Mouse (Mus musculus): ENCODE measurements around the gene Fignl2. TPM values are rescaled to one million over a fixed set of nuclear protein-coding genes. Genes with fewer than 3 reads are reported as not detected.
A peak's percentile ranks its signal among the peaks of the same experiment; 100 is the strongest.

The Fignl2 gene
- polyA plus RNA-seq, 1 experiment from 2014 or later, result not detected

GRCm38 (mm10) chr15:101051869-101052268 lies 26.5 kb downstream of the Fignl2 start:
- Histone ChIP-seq H3K9me3 (replicated peaks; ENCODE audit: control insufficient read depth, low read length) (no peaks in the 10 kb centered on the region), H3K9ac (ENCODE audit: low read length) (no peak overlapping the region), H3K4me3 (ENCODE audit: low read depth, low read length) (no peak overlapping the region), H3K27ac (ENCODE audit: low read depth, low read length) (no peak overlapping the region), H3K4me2 (ENCODE audit: low read length) (no peak overlapping the region), H3K36me3 (ENCODE audit: control insufficient read depth, insufficient read depth, low read length) (no peaks in the 10 kb centered on the region), H3K27me3 (replicated peaks; ENCODE audit: control insufficient read depth, insufficient read depth, low read length) (peaks cover 61% of the 10 kb centered on the region), H3K4me1 (ENCODE audit: control insufficient read depth, insufficient read depth, low read length) (peaks cover 4% of the 10 kb centered on the region)
- WGBS, result 53% methylated on average over 10 of the region's 10 CpGs
- no peak for DNase-seq (ENCODE audit: low spot score)
- no peak for ATAC-seq

DNA sequence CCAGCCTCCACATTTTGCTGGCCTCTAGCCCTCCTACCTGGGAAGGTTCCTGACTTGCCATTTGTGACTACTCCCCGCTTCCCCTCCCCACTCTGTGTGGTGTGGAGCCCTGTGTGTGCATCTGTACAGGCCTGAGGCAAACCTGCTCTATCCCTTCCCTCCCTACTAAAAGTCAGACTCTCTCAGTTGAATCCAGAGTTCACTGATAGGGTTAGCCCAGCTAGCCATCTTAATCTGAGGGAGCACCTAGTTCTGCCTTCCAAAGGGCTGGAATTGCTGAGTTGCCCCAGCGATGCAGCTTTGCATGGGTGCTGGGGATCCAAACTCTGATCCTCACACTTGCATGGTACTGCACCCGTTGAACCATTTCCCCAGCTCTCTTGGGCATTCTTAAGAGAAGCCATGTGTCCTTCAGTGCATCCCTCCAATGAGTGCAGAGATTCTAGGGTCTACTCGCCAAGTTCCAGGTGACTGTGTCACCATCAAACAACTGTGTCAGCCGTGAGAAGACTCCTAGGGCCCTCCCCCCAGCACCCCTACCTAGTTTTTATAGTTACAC lies 29.9 kb downstream of the Fignl2 start:
- Histone ChIP-seq H3K4me2 (ENCODE audit: low read length) (no peak overlapping the region), H3K36me3 (ENCODE audit: control insufficient read depth, insufficient read depth, low read length) (no peaks in the 10 kb centered on the region), H3K4me3 (ENCODE audit: low read depth, low read length) (no peak overlapping the region), H3K27ac (ENCODE audit: low read depth, low read length) (no peak overlapping the region), H3K27me3 (replicated peaks; ENCODE audit: control insufficient read depth, insufficient read depth, low read length) (peaks cover 72% of the 10 kb centered on the region), H3K9me3 (replicated peaks; ENCODE audit: control insufficient read depth, low read length) (no peaks in the 10 kb centered on the region), H3K4me1 (ENCODE audit: control insufficient read depth, insufficient read depth, low read length) (peaks cover 8% of the 10 kb centered on the region), H3K9ac (ENCODE audit: low read length) (no peak overlapping the region)
- WGBS, result 52% methylated on average over 5 of the region's 5 CpGs
- ATAC-seq (no peak), DNase-seq (ENCODE audit: low spot score) (no peak)

DNA sequence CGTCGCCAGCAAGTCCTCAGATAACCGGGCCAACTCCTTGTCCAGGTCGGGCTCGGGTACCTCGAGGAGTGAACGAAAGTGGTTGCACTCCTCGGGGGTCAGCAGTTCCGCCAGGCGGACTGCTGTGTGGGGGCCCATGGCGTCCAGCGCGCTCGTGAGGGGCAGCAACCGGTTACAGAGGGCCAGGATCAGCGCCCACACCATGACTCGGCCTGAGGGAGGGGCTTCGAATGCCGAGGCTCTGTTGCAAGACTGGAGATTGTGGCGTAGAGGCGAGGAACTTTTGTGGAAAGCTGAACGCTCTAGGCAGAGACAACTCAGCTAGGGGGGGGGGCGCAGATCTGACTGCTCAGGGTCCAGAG lies 31.2 kb downstream of the Fignl2 start, which contains the start of gene Gm47841:
Gene Gm47841, minus strand, starts transcription at position 204 of the 362 bp plus-strand sequence.
- Histone ChIP-seq H3K4me2 (ENCODE audit: low read length) (peak within 1 kb of the TSS; percentile 98), H3K27ac (ENCODE audit: low read depth, low read length) (no peak within 1 kb of the TSS), H3K4me1 (ENCODE audit: control insufficient read depth, insufficient read depth, low read length) (peaks cover 8% of the 10 kb centered on the region), H3K27me3 (replicated peaks; ENCODE audit: control insufficient read depth, insufficient read depth, low read length) (peaks cover 60% of the 10 kb centered on the region), H3K9ac (ENCODE audit: low read length) (peak within 1 kb of the TSS; percentile 60), H3K36me3 (ENCODE audit: control insufficient read depth, insufficient read depth, low read length) (no peaks in the 10 kb centered on the region), H3K9me3 (replicated peaks; ENCODE audit: control insufficient read depth, low read length) (no peaks in the 10 kb centered on the region), H3K4me3 (ENCODE audit: low read depth, low read length) (peak within 1 kb of the TSS; percentile 45)
- ATAC-seq (no peak), DNase-seq (ENCODE audit: low spot score) (no peak)
- under 1% methylated on average over 22 of the region's 23 CpGs for WGBS

DNA sequence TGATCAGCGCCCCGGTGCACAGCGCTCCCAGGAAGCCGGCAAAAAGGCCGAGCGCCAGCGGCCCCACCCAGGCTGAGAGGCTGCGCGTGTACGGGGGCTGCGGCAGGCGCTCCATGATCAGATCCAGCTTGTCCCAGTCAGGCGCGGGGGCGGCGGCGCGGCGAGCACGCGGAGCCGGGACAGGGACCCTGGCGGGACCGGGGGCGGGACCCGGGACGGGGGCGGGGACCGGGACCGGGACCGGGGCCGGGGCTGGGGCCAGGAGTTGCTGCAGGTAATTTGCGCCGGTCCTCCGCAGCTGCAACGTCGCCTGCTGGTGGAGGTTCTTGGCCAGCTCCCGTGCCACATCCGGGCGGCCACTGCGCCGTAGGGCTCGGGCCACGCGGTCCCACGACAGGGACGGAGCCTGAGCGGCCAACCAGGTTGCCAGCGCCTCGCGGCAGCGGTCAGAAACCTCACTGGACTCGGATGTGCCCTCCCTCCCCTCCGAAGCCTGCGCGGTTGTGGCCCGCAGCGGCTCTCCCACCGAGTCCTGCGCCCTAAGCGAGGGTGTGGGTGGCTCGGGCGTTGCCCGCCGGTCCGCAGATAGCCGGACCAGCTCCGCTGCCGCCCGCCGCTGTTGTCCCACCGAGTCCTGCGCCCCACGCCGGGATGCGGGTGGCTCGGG lies 31.7 kb downstream of the Fignl2 start:
- WGBS, result 1% methylated on average over 47 of the region's 77 CpGs
- ATAC-seq, result peak; percentile 60

GRCm38 (mm10) chr15:101046039-101046526 lies 32.3 kb downstream of the Fignl2 start:
- peak; percentile 28 for ATAC-seq
- Histone ChIP-seq H3K36me3 (ENCODE audit: control insufficient read depth, insufficient read depth, low read length) (no peaks in the 10 kb centered on the region), H3K4me1 (ENCODE audit: control insufficient read depth, insufficient read depth, low read length) (peaks cover 8% of the 10 kb centered on the region), H3K9me3 (replicated peaks; ENCODE audit: control insufficient read depth, low read length) (no peaks in the 10 kb centered on the region), H3K9ac (ENCODE audit: low read length) (peak overlapping the region; percentile 60), H3K27ac (ENCODE audit: low read depth, low read length) (no peak overlapping the region), H3K4me3 (ENCODE audit: low read depth, low read length) (peak overlapping the region; percentile 45), H3K27me3 (replicated peaks; ENCODE audit: control insufficient read depth, insufficient read depth, low read length) (peaks cover 54% of the 10 kb centered on the region), H3K4me2 (ENCODE audit: low read length) (peak overlapping the region; percentile 98)
- WGBS, result 2% methylated on average over 43 of the region's 43 CpGs
- DNase-seq (ENCODE audit: low spot score), result no peak

More for the DNA sequence above, 31.7 kb downstream of the Fignl2 start:
- DNase-seq (ENCODE audit: low spot score), result no peak
- Histone ChIP-seq H3K4me2 (ENCODE audit: low read length) (peak overlapping the region; percentile 98), H3K27me3 (replicated peaks; ENCODE audit: control insufficient read depth, insufficient read depth, low read length) (peaks cover 55% of the 10 kb centered on the region), H3K36me3 (ENCODE audit: control insufficient read depth, insufficient read depth, low read length) (no peaks in the 10 kb centered on the region), H3K27ac (ENCODE audit: low read depth, low read length) (no peak overlapping the region), H3K4me3 (ENCODE audit: low read depth, low read length) (peak overlapping the region; percentile 45), H3K9me3 (replicated peaks; ENCODE audit: control insufficient read depth, low read length) (no peaks in the 10 kb centered on the region), H3K4me1 (ENCODE audit: control insufficient read depth, insufficient read depth, low read length) (peaks cover 8% of the 10 kb centered on the region), H3K9ac (ENCODE audit: low read length) (peak overlapping the region; percentile 60)

GRCm38 (mm10) chr15:101044531-101044930 lies 33.8 kb downstream of the Fignl2 start:
- H3K4me3 ChIP-seq (ENCODE audit: low read depth, low read length), result no peak overlapping the region
- H3K9ac ChIP-seq (ENCODE audit: low read length), result no peak overlapping the region
- 62% methylated on average over 6 of the region's 6 CpGs for WGBS
- peaks cover 53% of the 10 kb centered on the region for H3K27me3 ChIP-seq (replicated peaks; ENCODE audit: control insufficient read depth, insufficient read depth, low read length)
- H3K9me3 ChIP-seq (replicated peaks; ENCODE audit: control insufficient read depth, low read length), result no peaks in the 10 kb centered on the region
- peaks cover 8% of the 10 kb centered on the region for H3K4me1 ChIP-seq (ENCODE audit: control insufficient read depth, insufficient read depth, low read length)
- DNase-seq (ENCODE audit: low spot score), result no peak
- no peak for ATAC-seq
- peaks cover 8% of the 10 kb centered on the region for H3K36me3 ChIP-seq (ENCODE audit: control insufficient read depth, insufficient read depth, low read length)
- H3K4me2 ChIP-seq (ENCODE audit: low read length), result no peak overlapping the region
- no peak overlapping the region for H3K27ac ChIP-seq (ENCODE audit: low read depth, low read length)

- Histone ChIP-seq H3K9ac (ENCODE audit: low read length) (no peak overlapping the region), H3K36me3 (ENCODE audit: control insufficient read depth, insufficient read depth, low read length) (peaks cover 11% of the 10 kb centered on the region), H3K27me3 (replicated peaks; ENCODE audit: control insufficient read depth, insufficient read depth, low read length) (peaks cover 38% of the 10 kb centered on the region), H3K4me2 (ENCODE audit: low read length) (no peak overlapping the region), H3K4me1 (ENCODE audit: control insufficient read depth, insufficient read depth, low read length) (peaks cover 8% of the 10 kb centered on the region), H3K27ac (ENCODE audit: low read depth, low read length) (no peak overlapping the region), H3K9me3 (replicated peaks; ENCODE audit: control insufficient read depth, low read length) (no peaks in the 10 kb centered on the region), H3K4me3 (ENCODE audit: low read depth, low read length) (no peak overlapping the region)
- DNase-seq (ENCODE audit: low spot score) (peak; percentile 70), ATAC-seq (no peak)
- 28% methylated on average over 6 of the region's 6 CpGs for WGBS
These were observed 35.8 kb downstream of the Fignl2 start for GRCm38 (mm10) chr15:101042613-101043012.

DNA sequence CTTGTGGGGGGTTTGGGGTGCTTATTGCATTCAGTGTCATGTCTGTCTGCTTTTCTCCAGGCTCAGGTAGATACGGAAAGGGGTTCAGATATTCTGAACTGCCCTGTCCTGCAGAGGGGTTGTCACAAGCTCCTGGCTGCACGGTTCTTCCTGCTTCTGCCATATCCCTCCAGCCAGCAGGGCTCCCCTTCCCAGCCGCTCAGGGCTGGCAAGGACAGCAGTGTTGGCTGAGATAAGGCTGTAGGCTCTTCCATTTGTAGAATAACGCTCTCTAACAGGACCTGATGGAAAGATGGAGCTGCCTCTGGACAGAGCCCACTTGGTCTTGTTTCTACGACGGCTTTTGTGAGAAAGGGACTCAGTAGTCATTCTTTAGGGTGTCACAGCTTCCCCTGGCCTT lies 36.4 kb downstream of the Fignl2 start:
- WGBS, result 76% methylated on average over 6 of the region's 6 CpGs
- Histone ChIP-seq H3K9ac (ENCODE audit: low read length) (no peak overlapping the region), H3K27ac (ENCODE audit: low read depth, low read length) (no peak overlapping the region), H3K4me1 (ENCODE audit: control insufficient read depth, insufficient read depth, low read length) (peaks cover 5% of the 10 kb centered on the region), H3K9me3 (replicated peaks; ENCODE audit: control insufficient read depth, low read length) (no peaks in the 10 kb centered on the region), H3K36me3 (ENCODE audit: control insufficient read depth, insufficient read depth, low read length) (peaks cover 12% of the 10 kb centered on the region), H3K4me2 (ENCODE audit: low read length) (no peak overlapping the region), H3K27me3 (replicated peaks; ENCODE audit: control insufficient read depth, insufficient read depth, low read length) (peaks cover 32% of the 10 kb centered on the region), H3K4me3 (ENCODE audit: low read depth, low read length) (no peak overlapping the region)
- DNase-seq (ENCODE audit: low spot score), result no peak
- ATAC-seq, result no peak

DNA sequence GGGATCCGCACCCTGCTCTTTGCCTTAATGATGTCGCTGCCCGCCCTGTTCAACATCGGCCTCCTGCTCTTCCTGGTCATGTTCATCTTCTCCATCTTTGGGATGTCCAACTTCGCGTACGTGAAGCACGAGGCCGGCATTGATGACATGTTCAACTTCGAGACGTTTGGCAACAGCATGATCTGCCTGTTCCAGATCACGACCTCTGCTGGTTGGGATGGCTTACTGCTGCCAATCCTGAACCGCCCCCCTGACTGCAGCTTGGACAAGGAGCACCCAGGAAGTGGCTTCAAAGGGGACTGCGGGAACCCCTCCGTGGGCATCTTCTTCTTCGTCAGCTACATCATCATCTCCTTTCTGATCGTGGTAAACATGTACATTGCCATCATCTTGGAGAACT lies 38.7 kb downstream of the Fignl2 start:
- H3K4me2 ChIP-seq (ENCODE audit: low read length), result no peak overlapping the region
- DNase-seq (ENCODE audit: low spot score) (no peak), ATAC-seq (no peak)
- no peak overlapping the region for H3K27ac ChIP-seq (ENCODE audit: low read depth, low read length)
- no peak overlapping the region for H3K4me3 ChIP-seq (ENCODE audit: low read depth, low read length)
- no peaks in the 10 kb centered on the region for H3K4me1 ChIP-seq (ENCODE audit: control insufficient read depth, insufficient read depth, low read length)
- peaks cover 9% of the 10 kb centered on the region for H3K27me3 ChIP-seq (replicated peaks; ENCODE audit: control insufficient read depth, insufficient read depth, low read length)
- no peaks in the 10 kb centered on the region for H3K9me3 ChIP-seq (replicated peaks; ENCODE audit: control insufficient read depth, low read length)
- WGBS, result 60% methylated on average over 17 of the region's 17 CpGs
- H3K9ac ChIP-seq (ENCODE audit: low read length), result no peak overlapping the region
- peaks cover 29% of the 10 kb centered on the region for H3K36me3 ChIP-seq (ENCODE audit: control insufficient read depth, insufficient read depth, low read length)
